Mouse (Mus musculus): ENCODE measurements around the gene Spesp1. TPM values are rescaled to one million over a fixed set of nuclear protein-coding genes. Genes with fewer than 3 reads are reported as not detected.

The Spesp1 gene
- polyA plus RNA-seq, 1 experiment, result not detected

- Histone ChIP-seq H3K4me3 (ENCODE audit: low read depth, low read length) (no peak overlapping the region), H3K4me1 (ENCODE audit: control insufficient read depth, insufficient read depth, insufficient read length, low read length) (no peaks in the 10 kb centered on the region), H3K27ac (ENCODE audit: insufficient read depth, low read depth, low read length) (no peak overlapping the region), H3K36me3 (ENCODE audit: control insufficient read depth, insufficient read depth, low read length) (no peaks in the 10 kb centered on the region), H3K27me3 (ENCODE audit: control insufficient read depth, insufficient read depth, low read length) (no peaks in the 10 kb centered on the region)
- TF ChIP-seq POLR2A (IDR thresholded peaks at IDR 0.05; ENCODE audit: low read depth, low read length), result no peak
- TF ChIP-seq CTCF (IDR thresholded peaks at IDR 0.05; ENCODE audit: extremely low read depth, insufficient read length, insufficient replicate concordance, low read depth, low read length), result no peak
- WGBS, result 77% methylated on average over 4 of the region's 4 CpGs
Measured at GRCm38 (mm10) chr9:62287633-62288025, 5.6 kb upstream of the Spesp1 start.

DNA sequence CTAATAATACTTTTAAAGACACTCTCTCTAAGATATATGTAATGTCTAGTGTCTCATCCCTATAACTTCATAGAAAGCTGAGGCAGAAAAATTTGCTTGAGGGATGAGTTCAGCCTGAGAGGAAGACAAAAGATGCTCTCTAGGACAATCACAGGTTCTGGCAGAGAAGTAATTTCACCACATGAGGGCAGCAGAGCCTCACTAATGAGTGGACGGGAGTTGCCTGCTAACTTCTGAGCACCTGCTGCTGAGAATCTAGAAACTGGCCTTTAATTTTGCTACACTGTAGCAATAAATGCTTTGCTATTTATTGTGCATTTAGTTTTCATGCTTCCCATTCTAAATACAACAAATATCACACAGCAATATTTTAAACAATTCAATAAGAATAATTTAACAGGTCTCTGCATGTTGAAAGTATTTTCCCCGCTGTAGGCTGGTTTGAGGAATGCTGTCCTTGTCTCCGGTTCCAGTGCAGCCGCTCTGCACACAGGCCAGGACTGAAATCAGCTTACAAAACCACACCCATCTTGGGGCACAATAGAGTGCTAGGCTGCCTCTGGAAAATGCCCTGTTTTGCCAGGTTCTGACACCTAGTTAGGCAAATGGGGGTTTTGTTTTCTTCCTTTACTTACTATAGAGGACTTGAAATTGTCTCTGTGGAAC is 5.1 kb upstream of the Spesp1 start:
- WGBS, result 35% methylated on average over 4 of the region's 4 CpGs
- H3K4me1 ChIP-seq (ENCODE audit: control insufficient read depth, insufficient read depth, insufficient read length, low read length), result no peaks in the 10 kb centered on the region
- no peak for TF ChIP-seq POLR2A (IDR thresholded peaks at IDR 0.05; ENCODE audit: low read depth, low read length)
- TF ChIP-seq CTCF (IDR thresholded peaks at IDR 0.05; ENCODE audit: extremely low read depth, insufficient read length, insufficient replicate concordance, low read depth, low read length), result peak; percentile 64; the same call in 1 of the 2 replicates
- no peaks in the 10 kb centered on the region for H3K27me3 ChIP-seq (ENCODE audit: control insufficient read depth, insufficient read depth, low read length)
- no peaks in the 10 kb centered on the region for H3K36me3 ChIP-seq (ENCODE audit: control insufficient read depth, insufficient read depth, low read length)
- no peak overlapping the region for H3K4me3 ChIP-seq (ENCODE audit: low read depth, low read length)
- no peak overlapping the region for H3K27ac ChIP-seq (ENCODE audit: insufficient read depth, low read depth, low read length)

DNA sequence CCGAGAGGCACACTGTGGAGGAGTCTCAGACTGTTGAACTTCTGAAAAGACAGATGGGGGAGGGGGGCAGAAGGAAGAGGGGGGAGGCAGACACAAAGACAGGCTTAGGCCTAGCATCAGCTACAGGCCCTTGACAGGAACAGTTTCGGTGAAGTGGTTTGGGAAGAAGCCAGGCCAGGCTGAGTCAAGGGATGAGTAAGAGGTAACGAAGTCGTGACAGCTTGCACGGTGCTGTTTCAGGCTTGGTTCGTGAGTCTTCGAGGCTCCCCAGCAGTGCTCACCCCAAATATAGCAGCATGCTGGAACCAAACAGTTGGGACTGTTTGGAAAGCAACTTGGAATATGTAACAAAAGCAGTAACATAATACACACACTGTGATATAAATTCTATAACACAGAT is 2.3 kb upstream of the Spesp1 start:
- WGBS, result 70% methylated on average over 7 of the region's 7 CpGs

GRCm38 (mm10) chr9:62276899-62277298 is 5.1 kb downstream of the Spesp1 start:
- H3K4me1 ChIP-seq (ENCODE audit: control insufficient read depth, insufficient read depth, insufficient read length, low read length), result no peaks in the 10 kb centered on the region
- H3K27ac ChIP-seq (ENCODE audit: insufficient read depth, low read depth, low read length), result no peak overlapping the region
- no peak overlapping the region for H3K4me3 ChIP-seq (ENCODE audit: low read depth, low read length)
- H3K36me3 ChIP-seq (ENCODE audit: control insufficient read depth, insufficient read depth, low read length), result no peaks in the 10 kb centered on the region
- peaks cover 3% of the 10 kb centered on the region; the same call in 1 of the 2 replicates for H3K27me3 ChIP-seq (ENCODE audit: control insufficient read depth, insufficient read depth, low read length)
- WGBS, result 72% methylated on average over 4 of the region's 4 CpGs
- no peak for TF ChIP-seq POLR2A (IDR thresholded peaks at IDR 0.05; ENCODE audit: low read depth, low read length)
- no peak for TF ChIP-seq CTCF (IDR thresholded peaks at IDR 0.05; ENCODE audit: extremely low read depth, insufficient read length, insufficient replicate concordance, low read depth, low read length)

More for the DNA sequence above, 2.3 kb upstream of the Spesp1 start:
- H3K36me3 ChIP-seq (ENCODE audit: control insufficient read depth, insufficient read depth, low read length), result no peaks in the 10 kb centered on the region
- H3K4me1 ChIP-seq (ENCODE audit: control insufficient read depth, insufficient read depth, insufficient read length, low read length), result no peaks in the 10 kb centered on the region
- no peak for TF ChIP-seq CTCF (IDR thresholded peaks at IDR 0.05; ENCODE audit: extremely low read depth, insufficient read length, insufficient replicate concordance, low read depth, low read length)
- H3K27ac ChIP-seq (ENCODE audit: insufficient read depth, low read depth, low read length), result no peak overlapping the region
- H3K27me3 ChIP-seq (ENCODE audit: control insufficient read depth, insufficient read depth, low read length), result no peaks in the 10 kb centered on the region
- no peak overlapping the region for H3K4me3 ChIP-seq (ENCODE audit: low read depth, low read length)

- no peak overlapping the region for H3K4me3 ChIP-seq (ENCODE audit: low read depth, low read length)
- H3K36me3 ChIP-seq (ENCODE audit: control insufficient read depth, insufficient read depth, low read length), result no peaks in the 10 kb centered on the region
- peaks cover 3% of the 10 kb centered on the region; the same call in 1 of the 2 replicates for H3K27me3 ChIP-seq (ENCODE audit: control insufficient read depth, insufficient read depth, low read length)
- WGBS, result 52% methylated on average over 7 of the region's 7 CpGs
- TF ChIP-seq CTCF (IDR thresholded peaks at IDR 0.05; ENCODE audit: extremely low read depth, insufficient read length, insufficient replicate concordance, low read depth, low read length), result no peak
- H3K4me1 ChIP-seq (ENCODE audit: control insufficient read depth, insufficient read depth, insufficient read length, low read length), result no peaks in the 10 kb centered on the region
- no peak overlapping the region for H3K27ac ChIP-seq (ENCODE audit: insufficient read depth, low read depth, low read length)
Measured at GRCm38 (mm10) chr9:62270775-62271399, 11.1 kb downstream of the Spesp1 start.

- Histone ChIP-seq H3K4me3 (ENCODE audit: low read depth, low read length) (no peak overlapping the region), H3K4me1 (ENCODE audit: control insufficient read depth, insufficient read depth, insufficient read length, low read length) (no peaks in the 10 kb centered on the region), H3K27ac (ENCODE audit: insufficient read depth, low read depth, low read length) (no peak overlapping the region), H3K27me3 (ENCODE audit: control insufficient read depth, insufficient read depth, low read length) (no peaks in the 10 kb centered on the region), H3K36me3 (ENCODE audit: control insufficient read depth, insufficient read depth, low read length) (no peaks in the 10 kb centered on the region)
- TF ChIP-seq POLR2A (IDR thresholded peaks at IDR 0.05; ENCODE audit: low read depth, low read length) (no peak), CTCF (IDR thresholded peaks at IDR 0.05; ENCODE audit: extremely low read depth, insufficient read length, insufficient replicate concordance, low read depth, low read length) (no peak)
- WGBS, result 84% methylated on average over 1 of the region's 1 CpGs
Measured at GRCm38 (mm10) chr9:62269161-62269560, 12.8 kb downstream of the Spesp1 start.

GRCm38 (mm10) chr9:62265278-62265677 is 16.7 kb downstream of the Spesp1 start:
- Histone ChIP-seq H3K4me3 (ENCODE audit: low read depth, low read length) (no peak overlapping the region), H3K27ac (ENCODE audit: insufficient read depth, low read depth, low read length) (no peak overlapping the region), H3K4me1 (ENCODE audit: control insufficient read depth, insufficient read depth, insufficient read length, low read length) (no peaks in the 10 kb centered on the region; the same call in 1 of the 2 replicates), H3K27me3 (ENCODE audit: control insufficient read depth, insufficient read depth, low read length) (no peaks in the 10 kb centered on the region), H3K36me3 (ENCODE audit: control insufficient read depth, insufficient read depth, low read length) (no peaks in the 10 kb centered on the region)
- no peak for TF ChIP-seq POLR2A (IDR thresholded peaks at IDR 0.05; ENCODE audit: low read depth, low read length)
- TF ChIP-seq CTCF (IDR thresholded peaks at IDR 0.05; ENCODE audit: extremely low read depth, insufficient read length, insufficient replicate concordance, low read depth, low read length), result no peak
- 65% methylated on average over 10 of the region's 10 CpGs for WGBS
